Mouse (Mus musculus): ENCODE measurements around the gene Polr3a. TPM values are rescaled to one million over a fixed set of nuclear protein-coding genes. Genes with fewer than 3 reads are reported as not detected.
A peak's percentile ranks its signal among the peaks of the same experiment; 100 is the strongest.

Gene Polr3a
- polyA plus RNA-seq, 1 experiment: 0.70 TPM

- Histone ChIP-seq H3K4me3 (replicated peaks) (no peak overlapping the region), H3K36me3 (replicated peaks; ENCODE audit: low read length) (no peaks in the 10 kb centered on the region), H3K27me3 (replicated peaks) (peaks cover 50% of the 10 kb centered on the region), H3K9me3 (peaks cover 13% of the 10 kb centered on the region), H3K4me1 (peaks cover 19% of the 10 kb centered on the region)
- TF ChIP-seq GATA1 (IDR thresholded peaks at IDR 0.05; ENCODE audit: borderline replicate concordance, low read length) (no peak), FLI1 (IDR thresholded peaks at IDR 0.05; ENCODE audit: low read length) (no peak)
Observed at GRCm38 (mm10) chr14:24510218-24510617, 23.4 kb upstream of the Polr3a start.

- Histone ChIP-seq H3K27me3 (replicated peaks) (peaks cover 52% of the 10 kb centered on the region), H3K4me1 (peaks cover 19% of the 10 kb centered on the region), H3K4me3 (replicated peaks) (no peak overlapping the region), H3K36me3 (replicated peaks; ENCODE audit: low read length) (no peaks in the 10 kb centered on the region), H3K9me3 (peaks cover 13% of the 10 kb centered on the region)
- no peak for TF ChIP-seq GATA1 (IDR thresholded peaks at IDR 0.05; ENCODE audit: borderline replicate concordance, low read length)
- no peak for TF ChIP-seq FLI1 (IDR thresholded peaks at IDR 0.05; ENCODE audit: low read length)
Observed at GRCm38 (mm10) chr14:24509557-24509956, 22.7 kb upstream of the Polr3a start.

GRCm38 (mm10) chr14:24508070-24508773 is 21.4 kb upstream of the Polr3a start:
- no peak for TF ChIP-seq GATA1 (IDR thresholded peaks at IDR 0.05; ENCODE audit: borderline replicate concordance, low read length)
- no peak for TF ChIP-seq FLI1 (IDR thresholded peaks at IDR 0.05; ENCODE audit: low read length)
- H3K4me1 ChIP-seq: peaks cover 19% of the 10 kb centered on the region

GRCm38 (mm10) chr14:24507452-24508069 is 20.7 kb upstream of the Polr3a start:
- peak overlapping the region; percentile 42 for H3K4me3 ChIP-seq (replicated peaks)

More at GRCm38 (mm10) chr14:24508070-24508773, 21.4 kb upstream of the Polr3a start:
- H3K9me3 ChIP-seq: peaks cover 26% of the 10 kb centered on the region
- H3K27me3 ChIP-seq (replicated peaks): peaks cover 46% of the 10 kb centered on the region
- peaks cover 2% of the 10 kb centered on the region for H3K36me3 ChIP-seq (replicated peaks; ENCODE audit: low read length)
- H3K4me3 ChIP-seq (replicated peaks): peak overlapping the region; percentile 28

GRCm38 (mm10) chr14:24501256-24501655 is 14.4 kb upstream of the Polr3a start:
- TF ChIP-seq GATA1 (IDR thresholded peaks at IDR 0.05; ENCODE audit: borderline replicate concordance, low read length) (no peak), FLI1 (IDR thresholded peaks at IDR 0.05; ENCODE audit: low read length) (no peak)
- Histone ChIP-seq H3K36me3 (replicated peaks; ENCODE audit: low read length) (peaks cover 59% of the 10 kb centered on the region), H3K27me3 (replicated peaks) (peaks cover 5% of the 10 kb centered on the region), H3K9me3 (peaks cover 15% of the 10 kb centered on the region), H3K4me3 (replicated peaks) (no peak overlapping the region), H3K4me1 (peaks cover 16% of the 10 kb centered on the region)

More at GRCm38 (mm10) chr14:24507452-24508069, 20.7 kb upstream of the Polr3a start:
- Histone ChIP-seq H3K36me3 (replicated peaks; ENCODE audit: low read length) (peaks cover 3% of the 10 kb centered on the region), H3K27me3 (replicated peaks) (peaks cover 46% of the 10 kb centered on the region), H3K9me3 (peaks cover 28% of the 10 kb centered on the region), H3K4me1 (peaks cover 19% of the 10 kb centered on the region)
- TF ChIP-seq FLI1 (IDR thresholded peaks at IDR 0.05; ENCODE audit: low read length) (no peak), GATA1 (IDR thresholded peaks at IDR 0.05; ENCODE audit: borderline replicate concordance, low read length) (no peak)

GRCm38 (mm10) chr14:24500845-24501186 is 14.0 kb upstream of the Polr3a start:
- H3K36me3 ChIP-seq (replicated peaks; ENCODE audit: low read length): peaks cover 64% of the 10 kb centered on the region
- H3K4me1 ChIP-seq: peaks cover 18% of the 10 kb centered on the region
- TF ChIP-seq GATA1 (IDR thresholded peaks at IDR 0.05; ENCODE audit: borderline replicate concordance, low read length) (no peak), FLI1 (IDR thresholded peaks at IDR 0.05; ENCODE audit: low read length) (no peak)
- peaks cover 15% of the 10 kb centered on the region for H3K9me3 ChIP-seq
- peaks cover 2% of the 10 kb centered on the region for H3K27me3 ChIP-seq (replicated peaks)
- no peak overlapping the region for H3K4me3 ChIP-seq (replicated peaks)

GRCm38 (mm10) chr14:24500091-24500844 is 13.4 kb upstream of the Polr3a start:
- TF ChIP-seq GATA1 (IDR thresholded peaks at IDR 0.05; ENCODE audit: borderline replicate concordance, low read length): no peak
- no peak for TF ChIP-seq FLI1 (IDR thresholded peaks at IDR 0.05; ENCODE audit: low read length)
- Histone ChIP-seq H3K27me3 (replicated peaks) (peaks cover 2% of the 10 kb centered on the region), H3K4me1 (peaks cover 19% of the 10 kb centered on the region), H3K36me3 (replicated peaks; ENCODE audit: low read length) (peaks cover 69% of the 10 kb centered on the region), H3K4me3 (replicated peaks) (no peak overlapping the region), H3K9me3 (peaks cover 15% of the 10 kb centered on the region)

- TF ChIP-seq FLI1 (IDR thresholded peaks at IDR 0.05; ENCODE audit: low read length) (no peak), GATA1 (IDR thresholded peaks at IDR 0.05; ENCODE audit: borderline replicate concordance, low read length) (no peak)
- no peaks in the 10 kb centered on the region for H3K27me3 ChIP-seq (replicated peaks)
- H3K4me1 ChIP-seq: peaks cover 27% of the 10 kb centered on the region
- H3K9me3 ChIP-seq: peaks cover 15% of the 10 kb centered on the region
- H3K4me3 ChIP-seq (replicated peaks): no peak overlapping the region
- H3K36me3 ChIP-seq (replicated peaks; ENCODE audit: low read length): peaks cover 77% of the 10 kb centered on the region
Observed at GRCm38 (mm10) chr14:24499478-24499877, 12.6 kb upstream of the Polr3a start.

- Histone ChIP-seq H3K9me3 (peaks cover 7% of the 10 kb centered on the region), H3K36me3 (replicated peaks; ENCODE audit: low read length) (peaks cover 84% of the 10 kb centered on the region), H3K4me3 (replicated peaks) (no peak overlapping the region), H3K4me1 (peaks cover 35% of the 10 kb centered on the region), H3K27me3 (replicated peaks) (no peaks in the 10 kb centered on the region)
- TF ChIP-seq GATA1 (IDR thresholded peaks at IDR 0.05; ENCODE audit: borderline replicate concordance, low read length) (no peak), FLI1 (IDR thresholded peaks at IDR 0.05; ENCODE audit: low read length) (no peak)
Observed at GRCm38 (mm10) chr14:24498561-24499255, 11.8 kb upstream of the Polr3a start.

Measured in megakaryocyte, embryonic 14.5 days (primary cell).